Mouse (Mus musculus): ENCODE results near the gene Atp1a4.

DNA sequence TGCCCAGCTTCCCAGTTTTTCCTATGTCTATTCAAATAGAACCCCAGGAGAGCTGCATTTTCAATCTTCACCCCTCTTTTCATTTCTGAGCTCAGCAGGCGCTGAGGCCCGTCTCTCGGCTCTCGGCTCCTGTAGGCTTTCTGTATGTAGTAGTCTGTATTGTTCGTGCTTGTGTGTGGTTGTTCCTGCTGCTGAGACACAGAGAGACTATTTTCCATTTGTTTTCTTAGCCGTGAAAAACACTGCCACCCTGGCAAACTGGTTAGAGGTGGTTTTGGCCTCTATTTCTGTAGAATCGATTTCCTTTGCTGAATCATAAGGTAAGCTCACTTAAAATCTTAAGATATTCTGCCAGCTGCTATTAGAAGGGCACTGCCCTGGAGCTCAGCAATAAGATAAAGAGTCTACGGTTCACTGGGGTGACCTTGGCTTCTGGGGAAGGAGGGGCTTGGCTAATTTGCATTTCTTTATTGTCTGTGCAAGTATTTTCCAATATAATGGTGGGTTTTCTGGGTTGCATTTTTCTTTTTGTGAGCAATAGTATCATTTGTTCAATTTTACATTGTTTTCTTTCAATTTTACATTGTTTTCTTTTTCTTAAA, 3.4 kb upstream of the Atp1a4 start, which contains the start of gene Igsf8:
- TF ChIP-seq CTCF (IDR thresholded peaks at IDR 0.05; ENCODE audit: control insufficient read depth, insufficient read depth, insufficient read length), result no peak
- no peak for TF ChIP-seq MAX (IDR thresholded peaks at IDR 0.05)
- TF ChIP-seq USF1 (IDR thresholded peaks at IDR 0.05; ENCODE audit: low read depth), result no peak

Measured in C2C12 (cell line).